Mouse (Mus musculus) liver, adult 2 months (tissue): ENCODE data around the gene Sco1.
"Not testable (repeated sequence)": the region's sequence is repeated elsewhere in the genome, so short reads cannot be mapped to it uniquely, and the experiment has no call there.

Experiments used
- CTCF ChIP-seq: fragments of 200-500 bp; IDR thresholded peaks from 2 replicates; pipeline ENCODE4 v1.5.1; 2011; ENCODE audit warnings: low read depth, low read length, control low read depth
- POLR2A ChIP-seq: fragments of 200-500 bp; IDR thresholded peaks from 2 replicates; pipeline ENCODE4 v1.6.1; 2011; ENCODE audit warnings: low read length, control low read depth; ENCODE audit not compliant: insufficient read depth; ENCODE audit errors: extremely low read depth

DNA sequence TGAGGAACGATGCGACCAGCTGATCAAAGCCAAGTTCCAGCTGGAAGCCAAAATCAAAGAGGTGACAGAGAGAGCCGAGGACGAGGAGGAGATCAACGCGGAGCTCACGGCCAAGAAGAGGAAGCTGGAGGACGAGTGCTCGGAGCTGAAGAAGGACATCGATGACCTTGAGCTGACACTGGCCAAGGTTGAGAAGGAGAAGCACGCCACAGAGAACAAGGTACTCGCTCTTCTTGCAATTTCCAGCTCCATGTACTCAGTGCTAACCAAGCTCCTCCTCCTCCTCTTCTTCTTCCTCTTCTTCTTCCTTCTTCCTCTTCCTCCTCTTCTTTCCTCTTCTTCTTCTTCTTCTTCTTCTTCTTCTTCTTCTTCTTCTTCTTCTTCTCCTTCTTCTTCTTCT is 39.9 kb downstream of the Sco1 start:
- not testable (repeated sequence) for TF ChIP-seq CTCF, POLR2A
